Mouse (Mus musculus): ENCODE measurements around the gene A1cf. TPM values are rescaled to one million over a fixed set of nuclear protein-coding genes. Genes with fewer than 3 reads are reported as not detected.

The A1cf gene
- total RNA-seq (2015; ENCODE audit: low replicate concordance) (not detected in 2 replicates), total RNA-seq (2017; ENCODE audit: low replicate concordance) (not detected in 2 replicates)

GRCm38 (mm10) chr19:31868521-31868920, at the start of gene A1cf:
TSS of gene A1cf (plus strand) at chr19:31868764.
- ATAC-seq (replicated peaks; ENCODE audit: low FRiP score, poor library complexity, severe bottlenecking): no peak

DNA sequence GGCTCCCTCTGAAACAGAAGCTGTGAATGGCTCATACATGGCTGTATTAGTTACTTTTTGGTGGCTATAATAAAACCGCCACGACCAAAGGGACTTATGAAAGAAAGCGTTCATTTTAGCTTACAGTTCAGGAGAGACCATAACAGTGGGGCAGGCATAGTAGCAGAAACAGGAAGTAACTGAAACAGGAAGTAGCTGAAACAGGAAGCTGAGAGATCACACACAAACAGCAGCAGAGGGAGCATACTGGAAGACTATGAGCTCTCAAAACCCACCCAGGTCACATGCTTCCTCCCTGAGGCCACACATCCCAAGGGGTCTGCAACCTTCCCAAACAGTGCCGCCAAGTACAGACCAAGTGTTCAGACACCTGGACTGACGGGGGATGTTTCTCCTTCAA, 34.3 kb upstream of the A1cf start:
- no peak for ATAC-seq (replicated peaks; ENCODE audit: low FRiP score, poor library complexity, severe bottlenecking)

GRCm38 (mm10) chr19:31861909-31862308, 6.7 kb upstream of the A1cf start:
- no peak for ATAC-seq (replicated peaks; ENCODE audit: low FRiP score, poor library complexity, severe bottlenecking)

GRCm38 (mm10) chr19:31862512-31863249, 5.9 kb upstream of the A1cf start:
- no peak for ATAC-seq (replicated peaks; ENCODE audit: low FRiP score, poor library complexity, severe bottlenecking)

DNA sequence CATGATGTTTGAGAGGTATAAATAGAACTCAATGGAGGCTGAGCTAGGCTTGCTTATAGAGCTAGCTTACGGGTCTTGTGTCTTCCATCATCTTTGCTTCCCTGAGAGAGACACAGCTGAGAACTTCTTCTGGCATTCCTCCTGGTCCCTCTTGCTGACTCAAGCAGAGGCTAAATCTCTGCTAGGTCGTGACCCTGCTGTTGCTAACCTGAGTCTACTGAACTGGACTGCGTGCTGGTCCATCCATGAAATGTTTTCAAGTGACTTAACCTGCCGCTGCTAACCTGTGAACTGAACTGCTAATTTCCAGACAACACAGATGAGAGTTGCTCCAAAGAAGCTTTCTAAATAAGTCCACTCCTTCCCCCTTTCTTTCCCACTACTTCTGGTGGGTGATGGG, 3.1 kb upstream of the A1cf start:
- no peak for ATAC-seq (replicated peaks; ENCODE audit: low FRiP score, poor library complexity, severe bottlenecking)

- ATAC-seq (replicated peaks; ENCODE audit: low FRiP score, poor library complexity, severe bottlenecking): no peak
Measured at GRCm38 (mm10) chr19:31868076-31868475, 488 bp upstream of the A1cf start.

GRCm38 (mm10) chr19:31868971-31869370, 407 bp downstream of the A1cf start:
- ATAC-seq (replicated peaks; ENCODE audit: low FRiP score, poor library complexity, severe bottlenecking): no peak

DNA sequence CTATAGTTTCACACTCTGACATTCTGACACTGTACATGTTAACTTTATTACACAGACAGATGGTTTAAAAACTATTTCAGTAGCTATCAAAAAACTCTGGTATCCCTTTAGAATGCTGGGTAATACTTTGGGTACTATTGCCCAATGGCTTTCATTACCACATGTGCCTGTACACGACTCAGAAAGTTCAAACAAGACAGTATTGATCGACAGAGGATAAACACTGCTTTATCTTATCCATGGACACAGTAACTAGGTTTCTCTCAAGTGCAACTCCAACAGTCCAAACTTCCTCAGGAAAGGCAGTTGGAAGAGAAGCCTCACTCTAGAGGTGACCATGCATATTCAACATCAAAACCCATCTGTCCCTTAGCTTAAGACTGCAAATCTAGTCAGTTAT, 2.8 kb downstream of the A1cf start:
- no peak for ATAC-seq (replicated peaks; ENCODE audit: low FRiP score, poor library complexity, severe bottlenecking)

DNA sequence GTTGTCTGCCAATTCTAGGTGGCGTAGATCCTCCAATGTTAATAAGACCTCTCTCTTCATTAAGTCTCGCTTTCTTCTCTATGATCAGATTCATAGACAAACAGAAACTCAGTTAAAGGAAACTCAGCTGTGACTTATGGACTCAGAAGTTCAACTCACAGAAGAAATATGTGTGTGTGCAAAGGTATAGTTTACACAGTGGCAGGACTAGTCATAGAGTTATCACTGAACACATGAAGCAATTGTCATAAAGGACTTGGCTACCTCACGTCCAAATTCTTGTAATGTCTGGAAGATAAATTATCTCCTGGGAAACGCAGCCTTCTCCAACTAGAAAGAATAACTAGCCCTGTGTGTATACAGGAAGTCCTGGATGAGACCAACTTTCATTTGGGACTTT, 9.4 kb downstream of the A1cf start:
- ATAC-seq (replicated peaks; ENCODE audit: low FRiP score, poor library complexity, severe bottlenecking): no peak

GRCm38 (mm10) chr19:31884594-31884993, 16.0 kb downstream of the A1cf start:
- no peak for ATAC-seq (replicated peaks; ENCODE audit: low FRiP score, poor library complexity, severe bottlenecking)

GRCm38 (mm10) chr19:31887275-31887674, 18.7 kb downstream of the A1cf start:
- ATAC-seq (replicated peaks; ENCODE audit: low FRiP score, poor library complexity, severe bottlenecking): no peak

- ATAC-seq (replicated peaks; ENCODE audit: low FRiP score, poor library complexity, severe bottlenecking): no peak
Measured at GRCm38 (mm10) chr19:31889988-31890387, 21.4 kb downstream of the A1cf start.

DNA sequence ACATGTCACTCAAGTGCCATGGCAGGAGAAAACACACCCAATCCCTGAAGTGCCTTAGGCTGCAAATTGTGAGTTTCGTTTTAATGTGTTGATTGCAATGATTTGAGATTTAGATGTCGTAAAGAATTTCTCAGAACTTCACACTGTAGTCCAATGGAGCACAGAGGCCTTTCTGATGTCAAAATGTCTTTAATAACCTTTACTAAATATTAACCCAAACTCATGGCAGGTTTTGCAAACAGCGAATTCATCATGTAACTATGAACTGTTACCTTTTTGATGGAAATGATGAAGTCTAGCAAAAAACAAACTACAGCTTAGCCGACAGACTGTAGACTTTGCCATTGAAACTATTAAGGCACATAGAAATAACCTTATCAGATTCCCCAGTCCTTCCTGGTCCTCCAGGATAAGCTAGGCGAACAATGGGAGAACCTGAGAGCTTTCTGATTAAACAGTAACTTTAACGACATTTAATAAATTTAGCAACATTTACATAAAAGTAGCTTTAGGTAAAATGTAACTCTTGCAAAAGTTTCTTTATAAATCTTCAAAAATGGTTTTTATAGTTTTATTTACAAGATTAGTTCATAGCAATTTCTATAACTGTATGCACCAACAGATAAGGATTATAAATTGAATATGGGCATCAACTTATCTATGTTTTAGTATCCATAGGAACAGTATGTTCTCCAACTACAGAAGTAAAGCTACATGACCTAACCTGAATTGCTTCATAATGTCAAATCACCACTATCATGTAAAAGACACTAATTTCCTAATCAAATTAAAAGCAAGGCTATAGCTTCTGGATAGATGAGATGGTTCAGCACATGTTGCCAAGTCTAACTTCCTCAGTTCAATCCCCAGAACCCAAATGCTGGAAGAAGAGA, 22.7 kb downstream of the A1cf start:
- ATAC-seq (replicated peaks; ENCODE audit: low FRiP score, poor library complexity, severe bottlenecking): no peak

DNA sequence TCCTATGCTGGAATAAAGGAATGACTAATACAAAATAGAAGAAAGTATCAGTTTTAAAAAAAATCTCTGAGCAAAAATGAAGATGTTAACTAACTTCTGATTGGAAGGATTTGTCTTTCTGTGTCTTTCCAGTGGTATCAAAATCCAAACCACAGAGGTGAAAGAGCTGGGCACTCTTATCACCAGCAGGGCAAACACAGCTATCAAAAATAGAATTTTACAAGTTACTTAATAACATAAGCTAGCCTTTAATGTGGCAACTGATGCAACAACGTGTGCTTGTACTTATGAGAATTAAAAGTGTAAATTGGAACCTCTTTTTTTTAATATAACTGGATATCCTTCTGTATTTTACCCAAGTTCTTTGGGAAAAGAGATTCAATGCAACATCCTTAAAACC, 27.4 kb downstream of the A1cf start:
- no peak for ATAC-seq (replicated peaks; ENCODE audit: low FRiP score, poor library complexity, severe bottlenecking)

GRCm38 (mm10) chr19:31896711-31897110, 28.1 kb downstream of the A1cf start:
- ATAC-seq (replicated peaks; ENCODE audit: low FRiP score, poor library complexity, severe bottlenecking): no peak

GRCm38 (mm10) chr19:31905671-31906070, 37.1 kb downstream of the A1cf start:
- ATAC-seq (replicated peaks; ENCODE audit: low FRiP score, poor library complexity, severe bottlenecking): no peak

- ATAC-seq (replicated peaks; ENCODE audit: low FRiP score, poor library complexity, severe bottlenecking): no peak
Measured at GRCm38 (mm10) chr19:31910423-31910822, 41.9 kb downstream of the A1cf start.

DNA sequence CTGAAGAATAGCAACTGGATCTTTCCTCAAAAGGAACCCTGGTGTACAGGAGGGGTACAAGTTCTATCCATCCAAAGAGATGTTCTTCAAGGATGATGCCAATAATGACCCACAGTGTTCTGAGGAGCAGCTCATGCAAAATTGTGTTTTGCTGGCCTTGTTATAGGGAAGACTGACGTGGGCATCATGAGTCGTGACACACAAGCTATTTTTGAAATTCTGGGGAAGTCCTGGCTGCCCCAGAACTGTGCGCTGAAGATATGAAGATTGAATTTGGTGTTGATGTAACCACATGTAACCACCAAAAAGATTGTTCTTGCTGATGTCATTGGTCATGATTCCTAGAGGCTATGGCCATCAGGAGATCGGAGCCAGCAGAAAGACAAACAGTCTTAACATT, 45.4 kb downstream of the A1cf start:
- ATAC-seq (replicated peaks; ENCODE audit: low FRiP score, poor library complexity, severe bottlenecking): no peak

GRCm38 (mm10) chr19:31920357-31920756, 51.8 kb downstream of the A1cf start:
- ATAC-seq (replicated peaks; ENCODE audit: low FRiP score, poor library complexity, severe bottlenecking): no peak

GRCm38 (mm10) chr19:31921852-31922251, 53.3 kb downstream of the A1cf start:
- no peak for ATAC-seq (replicated peaks; ENCODE audit: low FRiP score, poor library complexity, severe bottlenecking)

Measured in erythroblast, adult 5-6 weeks (primary cell).